Mouse (Mus musculus) lung, postnatal 0 days (tissue): ENCODE measurements at regions not wholly inside any gene's neighbourhood (a gene's known extent, or its start where the extent isn't known, plus 50 kb on each side); places are given as distances from the start of the nearest gene placed in this dataset.

Experiments used
- CTCF ChIP-seq: IDR thresholded peaks from 2 replicates; pipeline ENCODE4 v1.5.1; 2016; ENCODE audit warnings: antibody characterized with exemption, mild to moderate bottlenecking
- EP300 ChIP-seq: IDR thresholded peaks from 2 replicates; pipeline ENCODE4 v1.6.1; 2016; ENCODE audit warnings: antibody characterized with exemption, mild to moderate bottlenecking, control low read depth

- TF ChIP-seq CTCF, result no peak
- TF ChIP-seq EP300, result no peak
These were observed 95.8 kb upstream of the Fhl2 start for GRCm38 (mm10) chr1:43292561-43292960.
